Mouse (Mus musculus) T-helper 2 cell (primary cell): ENCODE results near the gene Mrps9.
"Not testable (repeated sequence)": the region's sequence is repeated elsewhere in the genome, so short reads cannot be mapped to it uniquely, and the experiment has no call there.

Experiments
- in situ Hi-C: fragments of 300-600 bp; cut with MboI, MseI; formaldehyde crosslinking; loops from one replicate; pipeline ENCODE4 v1.15.1; 2025; ENCODE audit warnings: high pct_unique_total_duplicates

Gene Mrps9

DNA sequence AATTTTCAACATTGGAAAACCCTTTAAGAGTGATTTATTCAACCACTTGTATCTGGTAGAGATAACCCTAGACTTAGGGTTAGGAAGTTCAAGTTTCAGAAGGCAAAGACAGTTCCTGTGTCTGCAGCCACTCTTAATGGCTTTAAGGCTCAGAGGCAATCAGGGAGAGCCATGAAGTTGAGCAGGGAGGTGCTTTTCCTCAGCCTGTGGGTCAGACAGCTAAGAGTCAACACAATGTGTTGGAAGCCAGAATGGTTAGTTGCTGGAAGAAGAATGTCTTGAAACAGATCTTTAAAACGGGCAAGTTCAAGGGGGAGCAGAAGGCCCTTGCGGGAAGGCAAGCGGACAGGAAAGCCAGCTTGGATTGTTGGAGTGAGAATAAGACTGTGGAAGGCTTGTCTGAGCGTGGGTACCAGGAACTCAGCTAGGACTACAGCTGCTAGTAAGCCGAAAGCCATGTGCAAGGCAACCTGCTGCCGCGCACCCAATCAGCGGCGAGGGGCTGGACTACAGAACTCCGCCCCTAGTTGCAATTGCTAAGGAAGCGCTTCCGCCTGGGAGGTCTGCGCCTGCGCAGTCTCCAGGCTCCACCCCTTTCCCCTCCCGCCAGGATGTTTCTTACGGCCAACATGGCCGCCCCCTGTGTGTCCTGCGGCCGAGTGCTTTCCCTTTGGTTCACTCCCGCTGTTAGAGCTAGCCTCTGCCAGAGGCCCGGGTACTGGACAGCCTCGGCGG is at the start of gene Mrps9:
TSS of gene Mrps9 (plus strand) at position 571 of the 735 bp plus-strand sequence.
- in situ Hi-C loops = no loop called here

DNA sequence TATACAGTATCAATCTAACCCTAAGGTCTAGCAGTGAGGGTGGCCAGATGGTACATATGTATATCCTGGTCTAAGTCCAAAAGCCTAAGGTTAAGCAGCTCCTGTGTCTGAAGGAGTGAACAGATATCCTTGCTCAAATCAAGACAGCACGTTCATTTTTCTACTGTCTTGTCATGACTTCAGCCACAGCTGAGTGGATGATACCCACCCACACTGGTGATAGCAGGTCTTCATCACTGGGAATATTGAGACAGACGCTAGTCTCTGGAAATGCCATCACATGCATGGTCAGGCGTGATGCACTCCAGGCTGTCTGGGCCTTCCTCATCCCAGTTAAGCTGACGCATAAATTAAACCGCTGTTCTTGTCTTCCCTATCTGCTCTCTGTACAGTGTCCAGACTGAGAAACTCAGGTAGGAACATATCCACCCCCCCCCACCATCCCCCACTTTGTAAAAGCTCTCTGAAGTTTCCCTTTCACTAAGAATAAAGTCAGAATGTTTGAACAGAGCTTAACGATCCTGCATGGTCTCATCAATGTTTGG is 37.7 kb upstream of the Mrps9 start:
- in situ Hi-C loops = no loop called here

DNA sequence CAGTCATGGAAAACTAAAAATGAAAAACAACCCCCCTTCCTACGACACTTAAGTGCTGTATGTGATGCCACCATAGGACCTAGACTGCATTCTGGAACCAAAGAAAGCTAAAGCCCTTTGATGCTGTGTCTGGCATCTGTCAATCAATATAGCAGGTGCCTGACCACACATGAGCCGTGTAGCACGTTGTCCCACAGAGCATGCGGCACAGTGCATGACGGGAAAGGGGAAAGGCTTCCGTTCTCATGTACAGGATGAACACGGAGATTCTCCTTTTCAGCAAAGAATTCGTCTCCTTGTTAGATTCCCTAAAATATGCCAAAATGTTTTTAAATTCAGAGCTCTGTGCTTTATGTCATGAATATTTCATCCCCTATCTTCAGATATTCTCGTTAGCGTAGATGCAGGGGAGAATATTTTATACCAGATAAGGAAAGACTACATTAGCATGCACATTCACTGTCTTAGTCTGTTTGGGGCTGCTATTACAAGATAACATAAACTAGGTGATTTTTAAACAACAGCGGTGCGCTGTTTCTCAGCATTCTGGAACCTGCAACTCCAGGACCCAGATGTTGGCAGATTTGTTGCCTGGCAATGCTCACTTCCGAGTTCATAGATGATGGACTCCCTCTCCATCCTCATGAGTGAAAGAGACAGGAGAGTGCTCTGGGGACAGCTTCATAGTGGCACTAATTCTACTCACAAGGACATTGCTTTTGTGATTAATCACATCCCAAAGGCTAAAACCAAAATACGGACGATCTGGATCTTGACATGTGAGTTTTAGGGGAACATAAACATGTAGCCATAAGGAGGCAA is 36.0 kb upstream of the Mrps9 start:
- in situ Hi-C loops = no loop called here

DNA sequence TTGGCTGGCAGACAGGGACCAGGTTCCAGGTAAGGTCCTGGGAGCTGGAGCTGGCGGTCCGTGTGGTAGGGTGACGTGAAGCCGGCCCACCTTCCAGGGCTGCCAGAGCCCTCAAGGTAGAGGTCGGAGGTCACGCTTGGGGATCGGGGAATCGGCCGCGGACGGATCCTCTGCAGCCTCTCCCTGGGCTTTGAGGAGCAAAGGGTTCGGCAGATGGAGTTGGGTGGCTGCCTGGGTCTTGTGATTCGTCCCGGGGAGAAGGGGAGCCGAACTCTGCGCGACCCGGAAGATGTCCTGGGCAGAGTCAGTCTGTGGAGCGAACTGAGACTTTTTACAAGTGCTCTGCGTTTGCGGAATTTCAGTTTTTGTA is 350 bp downstream of the Mrps9 start:
- in situ Hi-C loops = no loop called here

DNA sequence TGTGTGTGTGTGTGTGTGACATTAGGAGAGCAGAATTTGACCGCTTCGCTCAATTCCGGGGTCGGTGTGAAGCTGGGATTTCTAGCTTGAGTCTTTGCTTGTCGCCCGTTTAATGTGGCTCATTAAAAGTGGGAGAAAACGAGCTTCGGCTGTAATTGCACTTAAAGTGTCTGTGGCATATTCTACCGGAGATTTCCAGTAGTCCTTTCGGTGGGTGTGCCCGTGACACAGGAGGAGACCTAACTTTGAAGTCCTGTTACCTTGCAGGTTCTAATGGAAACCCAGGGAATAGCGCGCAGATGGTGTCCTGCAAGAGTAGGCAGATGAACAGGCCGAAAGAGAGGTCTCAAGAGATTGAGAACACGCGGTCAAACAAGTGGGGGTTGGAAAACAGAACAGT is 777 bp downstream of the Mrps9 start:
- in situ Hi-C loops = no loop called here

DNA sequence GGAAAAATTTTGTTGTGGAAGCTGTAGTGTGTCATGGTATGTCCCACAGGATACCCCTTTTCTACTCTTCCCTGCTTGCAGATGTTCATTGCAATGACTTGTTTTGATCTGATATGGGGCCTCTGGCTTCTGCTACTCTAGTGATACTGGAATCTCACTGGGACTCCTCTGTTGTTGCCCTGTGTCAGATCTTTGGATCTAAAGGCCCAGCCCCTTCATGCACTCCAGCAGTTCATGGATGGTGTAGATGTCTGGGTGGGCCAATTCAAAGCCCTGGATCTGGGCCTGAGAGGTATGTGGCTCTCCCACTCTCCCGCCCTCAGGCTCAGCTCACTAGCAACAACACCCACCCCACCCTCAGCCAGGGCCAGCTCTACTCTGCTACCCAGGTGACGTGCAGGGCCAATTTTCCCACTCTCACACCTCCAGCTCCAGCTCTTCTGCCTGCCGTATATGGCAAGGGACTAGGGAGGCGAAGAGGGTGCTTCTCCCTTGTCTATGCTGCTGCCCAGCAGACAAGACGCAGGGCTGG is 13.8 kb downstream of the Mrps9 start:
- in situ Hi-C loops = no loop called here

DNA sequence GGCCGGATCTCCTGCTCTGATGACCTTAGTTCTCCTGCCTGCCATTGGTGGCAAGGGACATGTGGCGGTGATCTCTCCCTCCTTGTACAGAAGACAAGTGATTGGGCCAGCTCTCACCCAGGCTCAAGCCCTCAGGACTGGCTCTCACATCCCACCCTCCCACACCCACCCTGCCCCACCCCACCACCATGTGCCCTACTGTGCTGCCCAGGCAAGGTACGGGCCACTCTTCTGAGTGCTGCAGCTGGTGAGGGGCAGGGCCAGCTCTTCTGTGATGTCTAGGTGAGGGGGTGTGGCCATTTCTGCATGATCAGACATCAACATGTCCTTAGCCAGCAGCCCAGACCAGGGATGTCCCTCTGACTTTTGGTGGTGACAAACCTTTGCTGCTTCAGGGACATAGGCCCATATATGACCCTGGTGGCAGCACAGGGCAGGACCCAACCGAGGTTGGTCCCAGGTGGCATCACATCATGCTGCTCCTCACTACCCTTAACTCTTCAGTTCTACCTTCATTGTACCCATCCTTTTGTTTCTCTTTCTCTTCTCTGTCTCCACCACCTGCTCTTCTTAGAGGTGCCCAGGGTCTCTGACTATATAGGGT is 14.4 kb downstream of the Mrps9 start:
- in situ Hi-C loops = no loop called here

DNA sequence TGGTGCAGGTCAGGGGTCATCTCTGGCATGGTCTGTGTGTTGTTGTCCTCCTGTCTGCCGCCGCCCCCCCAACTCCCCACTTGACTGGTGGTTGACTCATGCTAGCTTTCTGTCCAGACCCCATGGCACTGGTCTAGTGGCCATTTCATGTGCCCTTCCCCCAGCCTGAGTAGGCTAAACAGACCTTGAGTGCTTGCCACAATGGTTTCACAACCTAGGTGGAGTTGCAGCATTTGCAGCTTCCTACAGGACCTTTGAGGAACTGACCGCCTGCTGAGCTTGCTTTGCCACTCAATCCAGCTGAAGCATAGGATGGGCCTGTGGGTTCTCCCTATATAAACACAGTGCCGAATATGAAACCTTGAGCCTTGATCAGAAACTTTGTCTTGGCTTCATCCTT is 15.0 kb downstream of the Mrps9 start:
- in situ Hi-C loops = no loop called here

DNA sequence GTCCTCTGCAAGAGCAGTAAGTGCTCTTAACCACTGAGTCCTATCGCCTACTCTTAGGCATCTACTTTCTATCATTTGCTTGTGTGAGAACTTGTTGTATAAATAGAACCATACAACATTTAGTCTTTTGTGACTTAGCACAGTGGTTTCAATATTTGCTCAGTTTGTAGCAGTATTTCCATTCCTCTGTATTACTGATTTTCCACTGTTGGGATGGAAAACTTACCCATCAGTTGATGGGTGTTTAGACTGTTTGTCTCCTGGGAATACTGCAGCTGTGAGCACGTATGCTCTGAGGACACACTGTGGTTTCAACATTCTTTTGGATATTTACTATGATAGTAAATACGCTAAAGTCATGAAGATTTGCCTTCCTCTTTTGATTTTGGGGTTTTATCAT is 16.2 kb downstream of the Mrps9 start:
- in situ Hi-C loops = no loop called here

DNA sequence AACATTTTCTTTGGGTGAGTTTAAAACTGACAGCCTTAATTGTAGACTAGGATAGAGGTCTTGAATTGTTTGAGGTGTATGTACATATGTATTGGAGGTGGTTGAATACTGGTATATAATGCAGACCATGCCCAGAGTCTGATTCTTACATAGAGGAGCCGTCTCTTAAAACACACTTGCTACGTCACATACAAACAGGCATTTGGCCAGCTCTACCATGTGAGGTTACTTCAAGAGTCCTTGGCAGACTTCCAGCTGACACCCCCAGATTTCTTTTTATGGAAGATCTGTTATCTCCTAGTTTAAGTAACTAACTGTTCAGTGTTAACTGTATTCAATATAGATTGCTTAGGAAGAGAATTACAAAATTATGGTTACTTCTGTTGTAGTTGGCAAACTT is 23.1 kb downstream of the Mrps9 start:
- in situ Hi-C loops = no loop called here

DNA sequence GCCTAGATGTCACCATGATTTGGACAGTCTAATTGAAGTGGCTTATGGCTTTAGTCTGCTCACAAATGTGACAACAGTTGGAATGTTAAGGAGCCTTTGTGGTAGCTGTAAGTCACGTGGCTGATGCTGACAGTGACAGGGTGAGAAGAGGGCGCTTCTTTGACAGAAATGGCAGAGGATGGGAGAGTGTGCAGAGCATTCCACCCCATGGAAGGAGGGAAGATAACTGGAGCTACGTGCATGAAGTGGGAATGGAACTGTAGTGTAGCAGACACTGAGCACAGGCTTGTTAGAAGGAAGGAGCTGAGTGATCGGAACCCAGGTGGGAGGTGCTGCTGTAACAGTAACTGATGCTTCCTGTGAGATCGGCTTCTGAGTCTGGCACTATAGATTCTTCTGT is 24.2 kb downstream of the Mrps9 start:
- in situ Hi-C loops = no loop called here

DNA sequence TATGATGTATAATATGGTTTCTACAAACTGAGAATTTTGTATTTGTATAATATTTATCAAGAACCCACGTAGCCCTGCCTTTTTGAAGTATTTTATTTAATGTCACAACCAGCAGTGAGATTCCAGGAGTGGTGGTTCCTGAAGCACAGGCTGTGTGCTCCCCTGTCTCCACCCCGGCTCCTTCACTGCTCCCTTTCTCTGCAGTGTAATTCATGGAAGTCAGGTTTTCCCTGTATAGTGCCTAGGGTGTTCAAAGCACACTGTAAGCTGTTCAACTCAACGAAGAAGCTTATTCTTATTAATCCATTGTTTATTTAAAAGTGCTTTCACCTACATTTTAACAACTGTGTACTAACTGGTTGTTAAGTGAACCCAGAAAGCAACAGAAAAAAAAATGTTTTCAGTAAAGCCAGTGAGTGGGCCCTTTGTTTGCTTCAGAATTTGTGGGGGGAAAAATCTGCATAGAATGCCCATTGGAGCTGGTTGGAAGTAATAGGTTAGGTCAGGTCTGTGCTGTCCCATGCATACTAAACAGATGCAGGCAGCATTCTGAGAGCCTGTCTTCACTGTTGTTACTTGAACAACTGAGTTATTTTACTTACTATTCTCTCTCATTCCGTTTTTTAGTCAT is 25.5 kb downstream of the Mrps9 start:
- in situ Hi-C loops = no loop called here

DNA sequence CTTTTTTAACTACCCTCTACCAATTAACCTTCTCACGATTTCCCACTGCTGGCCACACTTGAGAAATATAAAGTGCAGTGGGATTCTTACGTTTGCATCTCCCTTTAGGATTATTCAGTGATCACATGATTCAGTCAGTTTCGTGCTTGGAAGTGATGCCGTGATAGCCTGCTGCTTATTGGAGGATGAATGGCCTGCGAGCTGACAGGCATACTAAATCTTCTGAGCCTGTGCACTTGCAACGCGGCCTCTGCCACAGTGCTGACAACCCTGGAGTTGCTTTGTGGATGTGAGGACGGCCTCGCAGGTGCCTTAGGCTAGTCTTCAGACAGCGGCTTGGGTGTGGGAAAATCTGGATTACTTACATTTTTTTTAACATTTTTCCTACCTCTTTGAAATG is 26.2 kb downstream of the Mrps9 start:
- in situ Hi-C loops = no loop called here

DNA sequence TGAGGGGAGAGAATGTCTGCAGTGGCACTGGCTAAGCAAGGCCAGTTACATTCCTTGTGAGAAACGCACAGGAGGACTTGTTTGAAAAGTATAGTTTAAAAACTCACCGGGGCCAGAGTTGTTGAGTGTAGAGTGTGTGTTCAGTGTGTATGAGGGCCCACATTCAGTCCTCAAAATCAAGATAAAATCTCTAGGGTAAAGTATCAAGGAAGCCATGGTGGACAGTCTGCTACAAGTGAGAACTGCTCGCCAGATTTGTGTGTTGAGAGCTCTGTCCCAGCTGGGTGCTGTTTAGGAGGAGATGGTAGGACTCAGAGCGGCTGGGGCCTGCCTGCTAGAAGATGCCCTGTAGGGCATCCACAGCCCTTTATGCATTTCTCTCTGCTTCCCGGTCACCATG is 27.8 kb downstream of the Mrps9 start:
- in situ Hi-C loops = no loop called here

DNA sequence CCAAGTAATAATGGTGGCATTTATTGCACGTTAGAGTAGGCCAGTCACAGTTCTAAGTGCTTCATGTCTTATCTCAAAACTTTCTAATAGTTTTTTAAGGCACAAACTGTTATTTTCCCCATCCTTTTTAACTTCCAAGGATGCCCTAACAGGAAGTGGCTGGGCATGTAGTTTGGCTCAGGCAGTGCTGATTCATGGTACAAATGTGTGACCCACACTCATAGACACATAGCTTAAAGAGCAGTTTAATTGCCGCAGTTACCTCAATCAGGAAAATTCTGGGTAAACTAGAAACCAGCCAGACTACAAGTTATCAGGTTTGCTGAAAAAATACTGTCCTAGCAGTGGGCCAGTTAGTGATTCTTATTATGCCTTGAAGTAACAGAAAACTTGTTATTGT is 31.2 kb downstream of the Mrps9 start:
- in situ Hi-C loops = no loop called here

DNA sequence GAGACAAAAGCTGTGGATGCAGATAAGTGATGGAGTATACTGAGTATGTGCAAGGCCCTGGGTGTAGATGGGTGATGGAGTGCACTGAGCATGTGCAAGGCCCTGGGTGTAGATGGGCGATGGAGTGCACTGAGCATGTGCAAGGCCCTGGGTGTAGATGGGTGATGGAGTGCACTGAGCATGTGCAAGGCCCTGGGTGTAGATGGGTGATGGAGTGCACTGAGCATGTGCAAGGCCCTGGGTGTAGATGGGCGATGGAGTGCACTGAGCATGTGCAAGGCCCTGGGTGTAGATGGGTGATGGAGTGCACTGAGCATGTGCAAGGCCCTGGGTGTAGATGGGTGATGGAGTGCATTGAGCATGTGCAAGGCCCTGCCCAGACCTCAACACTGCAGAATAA is 32.4 kb downstream of the Mrps9 start:
- in situ Hi-C loops = not testable (repeated sequence)

DNA sequence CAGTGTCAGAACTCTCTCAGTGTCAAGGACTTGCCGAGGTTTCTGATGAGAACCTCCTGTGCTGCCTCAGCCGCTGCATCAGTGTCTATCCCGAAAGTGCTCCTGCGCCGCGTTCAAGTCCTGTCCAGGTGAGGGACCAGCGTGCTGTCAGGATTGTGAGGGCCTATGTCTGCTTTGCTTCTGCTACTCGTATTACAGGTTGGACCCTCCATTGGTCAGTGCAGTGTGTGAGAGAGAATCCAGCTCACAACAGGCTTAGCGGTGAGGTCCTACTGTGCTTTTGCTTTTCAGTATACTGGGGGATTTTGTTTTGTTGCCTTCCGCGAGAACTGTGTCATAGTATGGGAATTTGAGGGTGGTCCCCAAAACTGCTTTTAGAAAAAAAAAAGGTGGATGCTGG is 36.8 kb downstream of the Mrps9 start:
- in situ Hi-C loops = no loop called here

DNA sequence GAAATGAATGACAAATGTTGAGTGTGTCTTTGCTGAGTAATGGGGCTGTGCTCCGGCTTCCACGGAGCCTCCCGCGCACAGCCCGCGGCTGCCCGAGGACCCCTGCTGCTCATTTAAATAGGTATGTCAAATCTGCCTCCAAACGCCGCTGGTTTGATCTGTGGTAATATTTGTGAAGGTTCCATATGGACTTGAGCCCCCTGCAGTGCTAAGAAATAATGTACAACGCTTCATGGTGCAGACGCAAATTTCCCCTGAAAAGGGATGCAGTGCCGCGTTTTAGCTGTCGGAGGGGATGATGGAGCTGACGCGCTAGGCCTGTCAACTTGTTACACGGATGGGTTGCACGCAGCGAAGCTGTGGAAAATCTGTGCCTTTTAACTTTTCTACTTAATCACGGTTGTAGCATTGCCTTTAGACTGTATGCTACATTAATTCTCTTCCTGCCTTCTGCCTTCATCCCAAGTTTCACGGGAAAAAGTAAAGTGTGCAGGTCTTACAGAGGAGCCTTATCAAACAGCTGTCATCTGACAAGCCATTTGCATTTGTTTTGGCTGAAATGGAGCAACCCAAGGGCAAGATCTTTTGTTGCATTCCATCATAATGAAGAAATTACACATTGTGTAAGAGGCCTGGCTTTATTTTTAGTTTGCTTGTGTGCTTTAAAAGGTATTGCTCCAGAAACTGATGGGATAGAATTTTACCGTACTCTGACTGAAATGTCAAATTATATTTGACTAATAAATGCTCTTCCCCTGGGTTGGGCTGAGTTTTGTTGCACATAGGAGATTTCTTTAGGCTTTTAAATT is 37.7 kb downstream of the Mrps9 start:
- in situ Hi-C loops = no loop called here

DNA sequence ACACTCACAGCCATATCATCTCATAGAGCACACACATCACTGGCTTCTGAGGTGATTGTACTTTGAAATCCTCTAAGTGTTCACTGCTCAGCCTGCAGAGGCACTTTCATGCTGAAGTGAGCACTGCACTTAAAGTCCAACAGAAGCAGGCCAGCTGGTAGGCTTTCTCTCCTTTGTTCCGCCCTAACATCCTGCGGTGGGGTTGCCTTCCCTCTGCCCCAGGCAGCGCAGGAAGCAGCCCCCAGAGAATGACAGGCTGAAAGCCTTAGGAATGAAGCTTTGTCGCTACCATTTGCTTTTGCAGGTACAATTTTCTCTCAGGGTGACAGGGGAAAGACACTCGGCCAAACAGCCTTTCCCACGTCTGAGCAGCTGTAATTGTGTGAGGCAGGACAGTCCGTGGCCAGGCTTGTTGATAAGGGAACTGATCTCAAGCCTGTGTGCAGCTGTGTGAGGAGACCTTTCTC is 38.4 kb downstream of the Mrps9 start:
- in situ Hi-C loops = no loop called here

DNA sequence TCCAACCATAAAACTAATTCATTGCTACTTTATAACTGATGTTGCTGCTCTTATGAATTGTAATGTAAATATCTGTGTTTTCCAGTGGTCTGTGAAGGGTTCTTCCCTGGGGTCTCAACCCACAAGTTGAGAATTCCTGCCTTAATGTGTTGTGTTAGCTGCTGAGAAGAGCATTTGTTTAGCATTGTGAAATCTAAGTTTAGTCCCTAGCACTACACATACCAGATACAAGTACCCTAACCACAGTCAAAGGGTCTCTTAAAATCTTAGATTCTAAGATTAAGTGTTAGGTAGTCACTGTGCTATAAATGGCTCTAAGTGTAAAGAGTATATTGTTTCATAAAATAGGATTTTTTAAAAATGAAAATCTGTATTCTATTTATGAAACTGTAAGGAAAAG is 43.7 kb downstream of the Mrps9 start:
- in situ Hi-C loops = no loop called here

DNA sequence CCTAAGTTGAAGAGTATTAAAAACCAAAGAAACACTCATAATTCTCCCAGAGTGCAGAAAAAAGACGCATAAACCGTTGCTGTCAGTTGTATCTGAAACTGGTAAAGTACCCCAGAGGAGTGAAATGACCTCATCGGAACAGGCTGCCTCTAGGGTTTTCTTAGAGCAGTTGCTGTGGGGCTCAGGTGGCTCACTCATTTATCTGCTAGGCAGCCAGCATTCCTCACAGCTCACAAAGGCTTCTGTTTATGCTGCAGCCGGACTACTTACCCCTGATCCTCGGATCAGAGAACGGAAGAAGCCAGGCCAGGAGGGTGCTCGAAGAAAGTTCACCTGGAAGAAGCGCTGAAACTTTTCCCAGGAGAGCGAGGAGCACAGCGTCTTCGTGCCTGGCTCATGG is 54.1 kb downstream of the Mrps9 start:
- in situ Hi-C loops = no loop called here
